Mouse (Mus musculus): ENCODE results near the gene Agrn.
A peak's percentile ranks its signal among the peaks of the same experiment; 100 is the strongest.
"Not testable (repeated sequence)": the region's sequence is repeated elsewhere in the genome, so short reads cannot be mapped to it uniquely, and the experiment has no call there.

The Agrn gene

DNA sequence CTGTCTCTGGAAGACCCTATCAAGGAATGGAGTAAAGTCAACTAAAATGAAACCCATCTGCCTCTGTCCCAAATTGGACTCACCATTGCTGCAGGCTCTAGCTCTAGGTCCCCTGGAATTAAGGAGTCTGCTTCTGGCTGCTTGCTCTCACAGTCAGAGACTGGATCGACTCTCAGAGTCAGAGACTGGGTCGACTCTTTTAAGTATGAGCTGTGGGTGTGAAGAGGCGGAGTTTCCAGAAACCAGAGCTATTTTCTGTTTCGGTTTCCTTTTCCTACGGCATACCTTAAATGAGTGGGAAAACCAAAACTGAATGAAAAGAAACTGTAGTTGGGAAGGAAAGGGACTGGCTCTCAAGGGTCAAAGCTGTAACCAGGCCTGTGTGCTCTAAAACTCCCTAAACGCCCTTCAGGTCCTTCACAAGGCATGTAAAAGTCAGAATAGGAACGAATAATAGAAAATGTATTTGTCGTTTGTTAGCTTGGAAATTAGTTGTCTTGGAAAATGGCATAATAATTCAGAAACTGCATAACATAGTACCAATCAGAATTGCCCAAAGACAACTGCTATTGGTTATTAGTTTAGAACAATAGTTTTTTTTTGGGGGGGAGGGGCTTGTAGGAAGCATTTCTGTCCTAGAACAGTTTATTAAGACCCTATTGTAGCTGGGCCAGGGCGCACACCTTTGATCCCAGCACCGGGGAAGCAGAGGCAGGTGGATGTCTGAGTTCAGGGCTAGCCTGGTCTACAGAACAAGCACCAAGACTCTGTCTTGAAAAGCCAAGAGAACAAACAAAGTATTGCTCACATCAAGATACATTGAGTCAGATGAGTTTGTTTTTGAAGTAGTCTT is 3.6 kb upstream of the Agrn start, which contains the start of gene Isg15:
Isg15 (minus strand) TSS at position 196 of the 853 bp plus-strand sequence.
- no peak for DNase-seq

GRCm38 (mm10) chr4:156197829-156198205 is 529 bp upstream of the Agrn start:
- DNase-seq = peak; percentile 84

DNA sequence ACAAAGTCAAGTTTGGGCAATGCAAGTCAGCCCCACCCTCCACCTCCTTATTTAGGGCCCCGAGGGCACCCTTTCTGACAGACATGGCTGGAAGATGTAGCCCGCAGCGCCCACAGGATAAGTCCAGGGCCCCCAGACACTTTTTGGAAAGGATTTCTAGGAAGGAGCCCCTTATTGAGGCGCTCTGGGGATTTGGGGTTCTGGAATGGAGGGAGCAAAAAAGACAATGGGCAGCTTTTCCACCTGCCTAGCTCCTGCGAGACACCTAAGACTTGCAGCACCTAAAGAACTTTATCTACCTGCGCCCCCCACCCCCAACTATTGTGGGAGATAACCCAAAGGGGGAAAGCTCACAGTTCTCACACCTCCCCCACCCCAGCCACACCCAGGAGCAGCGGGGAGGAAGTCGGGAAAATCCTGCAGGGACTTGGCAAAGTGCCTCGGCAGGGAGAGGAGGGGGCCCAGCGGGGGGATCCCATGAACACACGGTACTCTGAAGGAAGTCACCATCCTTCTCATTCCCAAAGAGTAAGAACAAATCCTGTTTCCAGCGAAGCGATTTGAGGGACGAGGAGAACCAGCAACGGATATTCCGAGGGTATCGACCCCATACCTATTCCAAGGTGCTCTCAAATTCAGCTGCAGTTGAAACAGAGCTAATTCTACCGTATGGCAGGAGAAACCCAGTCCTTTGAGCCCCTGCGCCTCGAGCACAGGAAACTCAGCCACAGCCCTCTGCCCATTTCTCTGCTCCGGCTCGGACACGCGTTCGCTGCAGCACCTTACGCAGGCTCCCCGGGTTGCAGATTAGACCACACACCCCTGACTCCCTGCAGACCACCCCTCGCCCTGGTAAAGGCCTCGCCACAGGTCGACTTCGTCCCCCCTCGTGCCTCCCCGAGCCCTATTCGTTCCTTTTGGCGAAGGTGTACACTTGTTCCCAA is 1.1 kb downstream of the Agrn start:
- DNase-seq = peak; percentile 63

DNA sequence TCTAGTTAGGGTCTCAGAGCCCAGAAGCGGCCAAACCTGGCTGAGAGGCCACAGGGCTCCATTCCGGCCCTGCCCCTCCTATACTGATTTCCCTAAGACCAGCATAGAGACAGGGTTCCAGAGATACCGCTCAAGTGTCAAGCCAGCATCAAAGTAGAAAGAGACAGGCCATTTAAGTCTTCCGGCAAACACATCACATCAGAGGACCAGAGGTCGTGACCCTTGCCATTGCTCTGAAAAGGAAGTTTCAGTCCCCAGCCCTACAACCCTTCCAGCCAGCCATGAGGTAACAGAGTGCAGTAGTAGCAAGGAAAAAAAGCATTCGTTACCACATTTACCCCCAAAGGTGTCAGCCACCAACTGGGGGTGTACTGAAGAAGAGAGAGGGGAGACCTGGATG is 2.9 kb downstream of the Agrn start:
- no peak for DNase-seq

- no peak for DNase-seq
Measured at GRCm38 (mm10) chr4:156193906-156194305, 3.4 kb downstream of the Agrn start.

GRCm38 (mm10) chr4:156193200-156193590 is 4.1 kb downstream of the Agrn start:
- DNase-seq = no peak

DNA sequence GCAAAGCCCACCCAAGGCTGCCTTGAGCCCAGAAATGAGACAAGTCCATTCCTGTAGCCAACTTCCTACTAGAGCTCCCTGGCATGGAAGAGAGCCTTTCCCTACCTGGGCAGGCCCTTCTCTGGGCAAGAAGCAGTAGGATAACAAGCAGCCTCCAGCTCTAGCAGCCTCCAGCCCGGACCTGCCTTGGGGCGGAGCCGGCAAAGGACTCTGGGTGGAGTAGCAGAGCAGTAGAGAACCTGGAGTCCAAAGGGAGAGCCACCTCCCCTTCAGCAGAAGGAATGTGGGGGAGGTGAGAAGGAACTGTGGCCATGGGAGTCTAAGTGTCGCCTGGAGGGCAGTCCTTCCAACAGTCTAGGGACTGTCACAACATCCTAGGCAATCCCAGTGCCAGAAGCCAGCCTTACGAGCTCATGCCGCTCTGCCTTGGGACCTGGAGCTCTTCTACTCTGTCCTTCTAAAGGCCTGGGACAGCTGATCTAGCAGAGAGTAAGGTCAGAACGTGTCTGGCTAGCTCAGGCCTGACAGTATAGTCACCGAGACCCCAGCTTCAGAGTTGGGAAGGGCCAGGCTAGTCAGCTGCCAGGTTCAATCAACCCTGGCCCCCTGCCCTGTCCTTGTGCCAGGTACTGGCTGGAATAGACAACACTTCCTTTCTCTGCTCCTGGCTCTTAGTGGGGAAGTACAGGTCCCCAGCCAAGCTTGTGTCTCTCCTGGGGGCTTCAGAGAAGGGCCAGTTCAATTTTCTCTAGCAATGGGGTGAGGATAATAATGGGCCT is 4.7 kb downstream of the Agrn start:
- no peak for DNase-seq

DNA sequence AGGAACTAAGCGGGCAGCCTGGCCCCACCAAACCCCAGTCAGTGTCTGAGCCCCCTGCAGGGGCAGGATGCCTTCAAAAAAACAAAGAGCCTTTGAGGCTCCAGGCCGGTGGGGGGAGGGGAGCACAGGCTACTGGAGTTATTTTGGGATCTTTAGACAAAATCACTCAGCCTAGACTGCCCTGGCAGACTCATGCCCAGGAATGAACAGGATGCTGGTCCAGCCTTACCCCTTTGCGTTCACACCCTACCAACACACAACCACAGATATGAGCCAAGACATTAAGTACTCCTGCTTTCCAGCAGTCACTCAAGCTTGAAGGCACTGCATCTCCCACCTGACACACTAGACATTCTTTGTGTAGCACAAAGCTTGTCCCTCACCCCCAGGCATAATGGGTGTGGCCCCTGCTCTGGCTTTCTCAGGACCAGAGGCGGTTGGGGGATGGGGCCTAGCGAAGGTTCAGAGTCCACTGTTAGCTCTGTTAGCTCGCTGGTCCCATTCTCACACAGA is 8.4 kb downstream of the Agrn start:
- DNase-seq = no peak

DNA sequence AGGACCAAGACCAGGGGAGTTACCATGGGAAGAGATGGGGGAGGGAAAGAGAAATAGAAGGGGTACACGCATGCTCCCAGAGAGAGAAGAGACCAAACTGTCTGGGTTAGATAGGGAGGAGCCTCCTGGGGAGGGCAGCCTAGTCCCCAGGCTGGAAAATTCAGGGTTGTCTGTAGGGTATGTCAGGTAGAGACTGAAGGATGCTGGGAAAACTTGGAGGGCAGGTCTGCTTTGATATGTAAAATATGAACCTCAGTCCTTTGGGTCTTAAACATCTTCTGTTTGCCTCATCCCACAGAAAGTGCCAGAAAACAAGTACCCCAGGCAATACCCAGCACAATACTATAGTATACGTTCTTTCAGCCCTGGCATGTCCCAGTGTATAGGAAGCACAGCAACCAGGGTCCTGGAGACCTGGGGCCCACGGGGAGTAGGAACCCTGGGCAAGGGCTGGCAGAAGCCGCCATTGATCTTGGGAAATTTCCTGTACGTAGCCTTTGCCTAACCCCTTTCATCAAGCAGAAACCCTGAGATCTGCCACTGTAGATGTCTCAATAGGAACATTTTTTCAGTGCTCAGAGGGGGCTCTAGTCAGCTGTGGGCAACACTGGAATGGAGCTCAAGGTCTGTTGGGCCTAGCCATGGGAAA is 9.0 kb downstream of the Agrn start:
- DNase-seq = no peak

DNA sequence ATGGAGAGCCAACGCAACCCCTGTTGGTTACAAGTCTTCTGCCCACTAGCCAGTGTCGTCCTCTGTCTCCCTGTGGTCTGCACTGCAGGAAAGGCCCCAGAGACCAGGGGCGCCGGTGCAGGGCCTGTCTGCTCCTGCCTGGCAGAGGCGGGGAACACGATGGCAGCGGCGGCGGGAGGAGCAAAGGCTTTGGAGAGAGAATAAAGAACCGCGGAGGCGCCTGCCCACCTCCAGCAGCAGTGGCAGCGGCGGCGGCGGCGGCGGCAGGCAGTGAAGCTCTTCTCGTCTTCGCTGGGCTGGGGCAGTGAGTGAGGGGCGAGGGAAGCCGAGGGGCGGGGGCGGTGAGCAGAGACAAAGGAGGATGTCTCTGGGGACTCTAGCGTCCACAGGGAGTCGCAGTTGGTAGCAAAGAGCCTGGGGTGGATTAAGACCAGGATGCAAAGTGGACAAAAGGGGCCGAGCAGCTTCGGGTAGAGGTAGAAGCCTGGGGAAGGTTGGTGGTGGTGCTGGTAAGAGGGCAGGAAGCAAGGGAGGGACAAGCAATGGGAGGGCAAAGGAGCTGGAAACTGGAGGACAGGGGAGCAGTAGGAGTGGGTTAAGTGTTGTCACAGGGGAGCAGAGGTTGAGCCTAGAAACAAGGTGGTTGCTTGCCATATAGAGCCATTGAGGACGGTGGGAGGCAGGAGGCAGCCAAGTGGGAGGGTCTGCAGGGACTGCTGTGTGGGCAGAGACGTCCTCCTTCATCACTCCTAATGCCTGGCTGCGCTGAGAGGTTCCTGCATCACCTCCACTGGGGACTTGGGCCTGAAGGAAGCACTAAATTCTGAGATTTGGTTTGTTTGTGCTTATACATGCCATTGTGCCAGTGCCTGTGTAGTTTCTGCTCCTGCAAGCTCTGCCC is 11.1 kb downstream of the Agrn start:
- DNase-seq = no peak

DNA sequence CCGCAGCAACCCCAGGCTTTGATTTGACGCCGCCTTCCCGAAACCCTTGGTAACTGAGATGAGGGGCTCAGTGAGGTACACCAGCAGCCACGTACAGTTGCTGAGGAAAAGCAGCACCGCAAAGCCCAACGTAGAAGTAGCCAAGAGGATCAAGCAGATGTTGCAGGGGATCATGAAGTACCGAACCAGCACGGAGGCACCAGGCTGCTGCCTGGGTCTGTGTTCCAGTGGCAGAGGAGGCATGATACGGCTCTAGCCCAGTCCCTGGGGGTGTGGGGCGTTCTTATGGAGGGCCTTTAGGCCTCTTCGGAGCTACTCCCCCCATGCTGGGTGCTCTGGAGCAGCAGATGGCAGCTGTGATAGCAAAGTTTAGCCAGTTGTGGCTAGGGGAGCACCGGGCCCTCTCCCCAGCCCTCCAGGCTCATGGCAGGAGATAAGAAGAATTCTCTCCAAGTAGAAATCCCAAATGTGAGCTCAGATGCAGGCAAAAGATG is 11.8 kb downstream of the Agrn start:
- no peak for DNase-seq

- no peak for DNase-seq
Measured at GRCm38 (mm10) chr4:156184291-156184954, 12.9 kb downstream of the Agrn start.

DNA sequence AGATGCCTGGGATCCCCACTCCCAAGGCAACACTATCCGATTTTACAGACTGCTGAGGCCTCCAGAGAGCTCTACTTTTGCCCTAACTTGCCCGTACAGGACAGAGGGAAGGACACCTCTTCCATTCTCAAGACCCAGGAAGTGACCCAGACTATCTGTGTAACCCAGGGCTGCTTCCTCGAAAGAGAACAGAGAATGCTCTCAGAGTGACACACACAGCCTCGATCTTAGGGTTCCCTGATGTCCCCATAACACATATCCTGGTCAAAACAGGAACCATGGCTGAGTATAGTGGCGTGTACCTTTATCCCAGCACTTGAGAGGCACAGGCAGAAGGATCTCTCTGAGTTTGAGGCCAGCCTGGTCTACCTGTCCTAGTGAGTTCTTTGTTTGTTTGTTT is 13.5 kb downstream of the Agrn start:
- DNase-seq = no peak

- DNase-seq = no peak
Measured at GRCm38 (mm10) chr4:156177630-156178029, 19.7 kb downstream of the Agrn start.

GRCm38 (mm10) chr4:156171828-156172227 is 25.5 kb downstream of the Agrn start:
- no peak for DNase-seq

DNA sequence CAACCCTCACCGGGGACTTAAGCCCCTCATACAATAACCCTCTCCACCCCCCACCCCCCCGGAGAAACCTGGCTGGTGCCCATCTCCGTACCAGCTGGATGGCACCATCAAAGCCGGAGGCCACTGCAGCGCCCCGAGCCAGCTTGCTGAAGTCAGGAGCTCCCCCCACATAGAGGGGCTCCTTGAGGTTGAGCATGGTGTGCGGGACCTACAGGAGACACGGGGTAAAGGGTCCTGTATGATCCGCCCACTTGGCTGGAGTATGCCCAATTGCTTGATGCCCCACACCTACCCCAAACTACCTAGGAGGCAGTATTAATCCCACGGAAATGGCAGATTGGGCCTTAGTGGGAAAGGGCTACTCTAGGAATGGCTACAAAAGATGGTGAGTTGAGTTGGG is 28.2 kb downstream of the Agrn start:
- no peak for DNase-seq

DNA sequence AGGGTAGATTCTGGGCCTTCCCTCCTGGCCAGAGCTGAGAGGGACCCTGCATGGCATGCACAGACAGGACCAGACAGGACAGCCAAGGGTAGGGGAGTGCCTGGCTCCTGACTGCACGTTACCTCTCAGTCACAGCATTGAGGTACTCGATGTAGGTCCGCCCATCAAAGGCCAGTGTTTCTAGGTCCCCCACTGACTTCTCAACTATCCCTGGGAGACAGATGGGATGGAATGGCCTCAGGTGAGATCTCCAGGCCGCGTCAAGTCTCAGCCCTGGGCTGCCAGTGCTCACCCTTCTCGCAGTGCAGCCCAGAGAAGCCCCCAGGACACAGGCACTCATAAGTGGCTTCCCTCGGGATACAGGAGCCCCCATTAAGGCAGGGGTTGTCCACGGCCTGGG is 28.7 kb downstream of the Agrn start:
- DNase-seq = no peak

DNA sequence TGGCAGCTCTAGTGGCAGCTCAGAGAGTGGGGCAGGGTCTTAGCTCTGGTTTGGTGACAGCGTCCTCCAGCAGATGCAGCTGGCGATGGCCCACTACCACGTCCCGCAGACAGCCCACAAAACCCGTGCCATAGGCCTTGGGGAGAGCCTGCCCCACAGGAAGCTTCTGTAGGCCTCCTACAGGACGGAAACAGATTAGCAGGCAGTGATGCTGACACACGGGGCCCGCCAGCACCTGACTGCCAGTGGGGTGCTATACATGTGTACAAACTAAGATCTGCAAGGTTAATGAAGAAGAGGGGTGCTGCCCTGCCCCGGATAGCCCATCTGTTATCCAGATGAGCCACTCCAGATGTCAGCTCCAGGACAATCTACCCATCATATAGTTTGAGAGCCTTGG is 30.8 kb downstream of the Agrn start:
- DNase-seq = no peak

GRCm38 (mm10) chr4:156154771-156155170 is 42.5 kb downstream of the Agrn start:
- no peak for DNase-seq

DNA sequence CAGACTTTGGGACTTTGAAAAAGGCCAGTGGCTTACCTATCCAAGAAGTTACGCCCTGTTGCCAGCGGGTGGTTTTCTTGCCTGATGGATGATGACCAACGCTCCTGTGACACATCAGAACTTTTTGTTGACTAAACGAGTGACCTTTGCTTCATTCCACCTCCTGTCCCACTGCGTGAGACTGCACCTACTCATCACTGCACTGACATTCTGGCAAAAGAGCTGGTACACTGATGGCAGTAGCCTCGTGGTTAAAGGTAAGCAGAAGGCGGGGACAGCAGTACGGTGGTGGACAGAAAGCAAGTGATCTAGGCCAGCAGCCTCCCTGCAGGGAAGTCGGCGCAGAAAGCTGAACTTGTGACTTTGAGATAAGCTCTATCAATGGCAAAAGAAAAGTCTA is 46.4 kb downstream of the Agrn start:
- not testable (repeated sequence) for DNase-seq
